Mouse (Mus musculus) G1E (cell line): ENCODE measurements around the gene Wasf1. TPM values are rescaled to one million over a fixed set of nuclear protein-coding genes. Genes with fewer than 3 reads are reported as not detected.

Experiments
- ATAC-seq: 2 replicates; pipeline ENCODE4 v1.8.0; 2016; ENCODE audit warnings: mild to moderate bottlenecking; ENCODE audit not compliant: insufficient number of reproducible peaks, poor library complexity, low FRiP score, severe bottlenecking; ENCODE audit errors: extremely low read depth
- DNase-seq: peaks from one replicate; pipeline ENCODE4 v3.0.0; 2012; ENCODE audit warnings: low spot score
- H3K27me3 ChIP-seq: 2 replicates; pipeline ENCODE4 v1.6.1; 2012; ENCODE audit warnings: mild to moderate bottlenecking, low read length, inconsistent platforms; ENCODE audit not compliant: insufficient read depth
- H3K36me3 ChIP-seq: replicated peaks from 2 replicates; pipeline ENCODE3; 2012; ENCODE audit warnings: mild to moderate bottlenecking, inconsistent platforms
- H3K4me1 ChIP-seq: 2 replicates; pipeline ENCODE4 v1.6.1; 2012; ENCODE audit warnings: low read depth, low read length, inconsistent platforms, mixed read lengths; ENCODE audit not compliant: insufficient read depth
- H3K4me3 ChIP-seq: 2 replicates; pipeline ENCODE4 v1.5.1; 2012; ENCODE audit warnings: low read depth, mild to moderate bottlenecking, inconsistent platforms, low read length, moderate library complexity, mixed read lengths
- H3K9me3 ChIP-seq: replicated peaks from 2 replicates; pipeline ENCODE4 v1.6.1; 2012; ENCODE audit warnings: inconsistent platforms
- CTCF ChIP-seq: IDR thresholded peaks from 2 replicates; pipeline ENCODE4 v1.5.1; 2012; ENCODE audit warnings: low read depth, low read length, inconsistent platforms, mixed read lengths
- GATA1 ChIP-seq: IDR thresholded peaks from 2 replicates; pipeline ENCODE4 v1.6.1; 2012; ENCODE audit warnings: borderline replicate concordance, low read length, inconsistent platforms, mixed read lengths
- GATA2 ChIP-seq: IDR thresholded peaks from 2 replicates; pipeline ENCODE4 v1.6.1; 2012; ENCODE audit warnings: low read depth, low read length, inconsistent platforms, borderline replicate concordance
- POLR2AphosphoS5 ChIP-seq: IDR thresholded peaks from 2 replicates; pipeline ENCODE4 v1.6.1; 2012; ENCODE audit warnings: low read depth, low read length, inconsistent platforms; ENCODE audit not compliant: insufficient replicate concordance
- TAL1 ChIP-seq: conservative IDR thresholded peaks from 2 replicates; pipeline ENCODE4 v1.6.1; 2012; ENCODE audit warnings: low read depth, low read length, inconsistent platforms, mixed read lengths
- polyA plus RNA-seq: library from polyadenylated mRNA; stranded (reverse); fragments of >175 nt; gene quantifications from 2 replicates; pipeline ENCODE4 v1.2.3, GENCODE M21; 2012
- total RNA-seq, 2 experiments: library from RNA; stranded (forward) in 1 of 2; stranded (reverse) in 1 of 2; fragments of 200-1000 nt in 1 of 2; fragments of >200 nt in 1 of 2; fragmentation: Nextera tagmentation in 1 of 2; gene quantifications; 2 replicates each; pipeline ENCODE4 v1.2.3; 2014 to 2017

The Wasf1 gene
- total and polyA plus RNA-seq, 3 experiments: 0.44 to 7.2 (median 6.9) TPM

DNA sequence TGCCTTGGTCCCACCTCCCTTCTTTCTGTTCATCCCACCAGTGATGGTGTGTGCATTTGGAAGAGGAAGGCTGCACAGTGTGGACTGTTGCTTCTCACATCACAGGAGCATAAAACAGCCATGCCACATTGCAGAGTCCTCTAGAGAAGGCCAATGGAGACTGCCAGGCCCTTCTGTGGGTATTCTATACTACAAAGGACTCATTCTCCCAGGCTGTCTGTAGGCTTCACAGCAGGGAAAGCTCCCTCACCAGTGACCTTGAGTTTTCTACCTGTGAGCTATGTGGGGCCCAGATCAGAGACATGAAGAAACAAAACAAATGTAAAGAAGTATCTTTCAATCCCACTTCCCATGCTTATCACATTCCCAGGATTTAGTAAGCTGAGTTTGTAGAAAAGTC, 100.5 kb downstream of the Wasf1 start:
- no peak for ATAC-seq

GRCm38 (mm10) chr10:40984600-40984999, 101.3 kb downstream of the Wasf1 start:
- Histone ChIP-seq H3K36me3 (no peaks in the 10 kb centered on the region), H3K27me3 (no peaks in the 10 kb centered on the region), H3K4me3 (no peak overlapping the region), H3K9me3 (0 out of 2 replicates have a peak, but pooled peaks cover 3% of the 10 kb centered on the region), H3K4me1 (no peaks in the 10 kb centered on the region)
- ATAC-seq: no peak
- no peak for TF ChIP-seq GATA1
- TF ChIP-seq TAL1: no peak
- no peak for TF ChIP-seq CTCF
- TF ChIP-seq POLR2AphosphoS5: no peak
- no peak for TF ChIP-seq GATA2
- no peak for DNase-seq

More for the DNA sequence above, 100.5 kb downstream of the Wasf1 start:
- Histone ChIP-seq H3K36me3 (no peaks in the 10 kb centered on the region), H3K9me3 (0 out of 2 replicates have a peak, but pooled peaks cover 3% of the 10 kb centered on the region), H3K4me3 (no peak overlapping the region), H3K4me1 (no peaks in the 10 kb centered on the region), H3K27me3 (no peaks in the 10 kb centered on the region)
- TF ChIP-seq GATA2 (no peak), TAL1 (no peak), GATA1 (no peak)
- DNase-seq: no peak

DNA sequence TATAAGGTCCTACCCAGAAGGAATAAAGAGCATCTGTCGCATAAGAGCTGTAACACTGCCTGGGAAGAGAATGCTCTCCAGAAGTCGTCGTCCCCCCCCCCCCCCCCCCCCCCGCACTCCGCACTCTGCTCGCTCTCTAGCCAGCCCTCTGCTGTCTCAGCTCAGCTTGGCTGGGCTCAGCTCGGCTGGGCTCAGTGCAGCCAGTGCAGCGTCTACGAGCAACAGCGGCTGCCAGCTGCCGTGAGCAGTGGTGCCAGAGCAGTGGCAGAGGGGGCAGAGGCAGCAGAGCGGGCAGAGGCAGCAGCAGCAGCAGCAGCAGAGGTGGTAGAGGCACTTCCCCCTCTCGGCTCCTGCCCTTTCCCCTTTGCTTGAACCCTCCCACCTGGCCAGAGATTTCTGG, 102.1 kb downstream of the Wasf1 start:
- H3K9me3 ChIP-seq: no peaks in the 10 kb centered on the region
- DNase-seq (no peak), ATAC-seq (no peak)
- no peak overlapping the region for H3K4me3 ChIP-seq
- no peaks in the 10 kb centered on the region for H3K4me1 ChIP-seq
- no peaks in the 10 kb centered on the region for H3K36me3 ChIP-seq
- no peak for TF ChIP-seq GATA1
- no peak for TF ChIP-seq CTCF
- no peak for TF ChIP-seq POLR2AphosphoS5
- TF ChIP-seq TAL1: no peak
- TF ChIP-seq GATA2: no peak
- H3K27me3 ChIP-seq: no peaks in the 10 kb centered on the region

Other genes starting within 250 kb of the Wasf1 start
- gene Mettl24, start 200.2 kb upstream of the Wasf1 start, total RNA-seq (2014; fragmentation: Nextera tagmentation): not detected in 2 replicates
- not detected in 2 replicates for gene Mettl24, start 200.2 kb upstream of the Wasf1 start, total RNA-seq (2017)
- not detected in 2 replicates for gene Mettl24, start 200.2 kb upstream of the Wasf1 start, polyA plus RNA-seq
- gene Cdc40, start 164 bp upstream of the Wasf1 start, total RNA-seq (2014; fragmentation: Nextera tagmentation): 82.8 and 84.7 TPM in 2 replicates
- gene Cdc40, start 164 bp upstream of the Wasf1 start, total RNA-seq (2017): 21.4 and 25.7 TPM in 2 replicates
- gene Cdc40, start 164 bp upstream of the Wasf1 start, polyA plus RNA-seq: 3.5 and 7.1 TPM in 2 replicates
- gene Gpr6, start 188.8 kb downstream of the Wasf1 start, total RNA-seq (2014; fragmentation: Nextera tagmentation): not detected in 2 replicates
- 0.05 TPM in 1 of 2 replicates, not detected in the other for gene Gpr6, start 188.8 kb downstream of the Wasf1 start, total RNA-seq (2017)
- gene Gpr6, start 188.8 kb downstream of the Wasf1 start, polyA plus RNA-seq: not detected in 2 replicates